Mouse (Mus musculus) induced T-regulatory cell, adult 2 months (primary cell): ENCODE measurements around the gene 1810046K07Rik.
A peak's percentile ranks its signal among the peaks of the same experiment; 100 is the strongest.

ENCODE experiments used
- DNase-seq: peaks from one replicate; pipeline ENCODE4 v3.0.0-alpha.2; 2012; ENCODE audit warnings: low read depth

1810046K07Rik gene

DNA sequence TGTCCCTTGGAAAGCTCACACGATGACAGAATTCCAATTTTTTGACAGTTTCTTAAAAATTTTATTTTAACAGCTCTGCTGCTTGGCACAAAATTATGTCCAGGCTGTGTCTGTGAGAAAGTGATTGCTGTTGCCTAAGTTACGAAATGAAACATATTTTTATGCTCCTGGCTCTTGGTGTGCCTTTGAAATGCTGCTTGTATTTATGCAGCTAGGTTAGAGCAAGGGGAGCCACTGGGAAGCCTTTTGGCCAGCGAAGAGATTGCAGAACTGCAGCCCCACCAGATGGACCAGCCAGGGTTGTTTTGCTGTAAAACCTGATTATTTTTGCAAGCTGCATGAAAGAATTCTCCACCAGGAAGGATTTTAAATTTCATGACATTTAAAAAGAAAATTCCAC is 23.6 kb downstream of the 1810046K07Rik start:
- DNase-seq, result no peak

DNA sequence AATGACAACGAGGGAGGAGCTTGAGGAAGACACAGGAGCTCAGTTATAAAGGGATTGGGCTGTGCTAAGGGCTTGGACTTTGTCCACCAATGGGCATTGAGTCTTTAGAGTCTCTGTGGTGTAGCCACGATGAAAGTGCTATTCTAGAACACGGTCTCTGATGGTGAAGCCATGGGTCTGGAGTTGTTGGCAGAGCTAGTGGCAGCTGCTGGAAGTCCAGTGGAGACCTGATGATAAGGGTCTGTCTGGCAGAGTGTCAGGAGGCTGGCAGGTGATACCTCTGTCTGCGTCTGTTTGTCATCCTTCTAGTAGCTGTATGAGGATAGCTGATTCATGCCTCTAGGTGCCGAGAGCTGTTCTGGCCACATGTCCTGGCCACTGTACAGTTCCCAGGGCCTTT is 24.7 kb downstream of the 1810046K07Rik start:
- DNase-seq, result no peak

DNA sequence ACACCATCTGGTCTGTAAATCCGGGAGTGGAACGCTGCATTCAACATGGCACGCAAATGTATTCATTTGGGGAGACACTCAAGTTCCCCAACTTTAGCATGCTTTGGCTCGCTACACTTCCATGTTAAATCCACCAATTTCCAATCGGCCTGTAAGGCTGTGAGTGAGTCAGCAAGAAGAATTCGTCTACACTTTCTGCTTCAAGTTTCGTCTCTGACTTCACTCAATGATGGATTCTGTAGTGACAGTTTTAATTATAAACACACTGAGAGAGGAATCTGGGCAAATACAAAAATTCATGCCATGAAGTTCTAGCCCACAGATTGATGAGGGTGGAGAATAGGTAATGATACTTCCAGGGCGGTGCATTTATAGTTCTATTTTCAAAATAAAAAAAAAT is 35.2 kb downstream of the 1810046K07Rik start:
- no peak for DNase-seq

DNA sequence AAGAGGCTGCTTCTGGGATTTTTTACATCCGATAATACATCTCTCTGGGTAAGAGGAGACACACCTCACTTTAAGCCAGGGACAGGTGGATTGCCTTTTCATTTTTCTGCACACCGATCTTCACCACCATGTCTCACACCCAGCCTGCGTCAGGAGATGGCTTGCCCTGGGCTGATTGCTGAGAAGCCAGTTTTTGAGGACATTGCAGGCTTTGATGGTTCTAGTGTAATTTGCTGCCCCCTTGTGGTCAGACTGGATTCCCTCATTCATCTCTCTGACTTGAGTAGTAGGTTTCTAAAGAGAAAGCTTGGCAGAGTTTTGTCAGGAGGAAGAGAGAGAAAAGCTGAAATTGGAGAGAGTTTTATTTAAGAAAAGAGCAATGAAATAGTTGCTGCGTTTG is 36.0 kb downstream of the 1810046K07Rik start:
- DNase-seq, result peak; percentile 84

DNA sequence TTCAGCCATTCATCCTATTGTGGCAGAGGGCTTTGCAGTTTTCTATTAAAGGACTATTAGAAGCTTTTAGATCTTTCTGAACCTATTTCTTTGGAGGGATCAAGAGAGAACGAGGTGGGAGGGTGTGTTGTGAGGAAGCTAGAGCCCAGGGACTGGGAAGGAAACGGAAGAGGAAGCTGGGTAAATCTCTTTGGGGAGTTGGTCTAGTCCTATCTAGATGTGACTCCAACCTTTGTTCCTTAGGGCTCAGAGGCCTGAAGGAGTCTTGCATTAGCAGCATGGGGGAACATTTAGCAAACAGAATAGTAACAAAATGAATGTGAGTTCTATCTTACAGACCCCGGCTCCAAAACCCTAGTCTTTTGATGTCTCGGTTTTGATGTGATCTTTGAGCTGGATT is 37.7 kb downstream of the 1810046K07Rik start:
- DNase-seq, result no peak

DNA sequence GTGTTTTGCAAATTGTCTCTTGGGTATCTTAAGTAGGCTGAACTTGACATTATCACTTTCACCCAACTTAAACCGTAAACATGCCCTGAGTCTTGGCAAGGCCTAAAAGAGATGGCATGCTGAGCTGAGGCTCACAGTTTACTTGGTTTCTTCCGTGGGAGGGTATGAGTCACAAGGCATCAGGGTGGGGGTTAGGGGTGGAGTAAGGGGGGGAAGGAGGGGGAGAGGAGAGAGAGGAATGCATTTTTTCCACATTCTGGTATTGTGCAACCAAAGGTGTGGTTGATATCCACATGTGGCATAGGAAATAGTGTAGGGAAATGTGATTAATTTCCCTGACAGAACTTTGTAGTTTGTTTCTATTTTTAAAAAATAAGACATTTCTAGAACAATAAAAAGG is 42.6 kb downstream of the 1810046K07Rik start:
- no peak for DNase-seq

DNA sequence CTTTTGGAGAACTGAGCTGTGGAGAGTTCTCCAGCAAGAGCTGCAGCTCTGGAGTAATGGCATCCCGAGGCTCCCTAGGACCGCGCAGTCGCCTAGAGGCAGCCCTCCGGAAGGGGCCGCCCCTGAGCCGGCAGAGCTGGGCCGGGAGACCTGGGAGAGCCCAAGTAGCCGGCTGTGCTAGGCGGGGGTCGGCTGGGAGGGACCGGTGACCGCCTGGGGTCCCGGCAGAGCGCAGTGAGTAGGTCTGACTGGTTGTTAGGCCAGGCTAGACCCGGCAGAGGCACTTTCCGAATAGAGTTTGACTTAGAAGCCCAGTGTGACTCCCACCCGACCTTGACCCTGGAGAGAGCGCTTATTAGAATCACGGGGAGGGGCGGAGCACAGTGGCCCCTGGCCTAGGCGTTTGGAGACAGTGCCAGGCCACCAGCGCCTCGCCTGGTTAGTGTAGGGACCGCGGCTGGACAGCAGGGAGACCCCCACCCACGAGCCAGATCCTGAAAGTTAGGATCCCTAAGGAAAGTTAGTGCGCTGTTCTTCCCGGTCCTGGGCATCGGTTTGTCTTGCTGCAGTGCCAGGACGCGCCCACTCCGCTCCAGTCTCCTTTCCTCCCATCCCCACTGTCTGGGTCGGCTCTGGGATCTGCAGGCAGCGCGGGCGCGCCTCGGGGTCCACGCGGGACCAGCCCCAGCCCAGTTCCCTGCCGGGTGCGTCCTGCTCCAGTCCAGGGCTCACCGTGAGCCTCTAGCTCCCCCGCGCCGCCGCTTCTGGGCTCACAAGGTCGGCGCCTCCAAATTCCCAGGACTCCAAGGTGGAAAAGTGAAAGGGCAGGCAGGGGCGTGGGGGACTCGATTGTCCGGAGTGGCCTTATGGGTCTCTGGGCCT is 50.0 kb downstream of the 1810046K07Rik start, which contains the start of gene Colca2:
Colca2 (minus strand) TSS at position 70 of the 882 bp plus-strand sequence.
- DNase-seq, result peak; percentile 12

DNA sequence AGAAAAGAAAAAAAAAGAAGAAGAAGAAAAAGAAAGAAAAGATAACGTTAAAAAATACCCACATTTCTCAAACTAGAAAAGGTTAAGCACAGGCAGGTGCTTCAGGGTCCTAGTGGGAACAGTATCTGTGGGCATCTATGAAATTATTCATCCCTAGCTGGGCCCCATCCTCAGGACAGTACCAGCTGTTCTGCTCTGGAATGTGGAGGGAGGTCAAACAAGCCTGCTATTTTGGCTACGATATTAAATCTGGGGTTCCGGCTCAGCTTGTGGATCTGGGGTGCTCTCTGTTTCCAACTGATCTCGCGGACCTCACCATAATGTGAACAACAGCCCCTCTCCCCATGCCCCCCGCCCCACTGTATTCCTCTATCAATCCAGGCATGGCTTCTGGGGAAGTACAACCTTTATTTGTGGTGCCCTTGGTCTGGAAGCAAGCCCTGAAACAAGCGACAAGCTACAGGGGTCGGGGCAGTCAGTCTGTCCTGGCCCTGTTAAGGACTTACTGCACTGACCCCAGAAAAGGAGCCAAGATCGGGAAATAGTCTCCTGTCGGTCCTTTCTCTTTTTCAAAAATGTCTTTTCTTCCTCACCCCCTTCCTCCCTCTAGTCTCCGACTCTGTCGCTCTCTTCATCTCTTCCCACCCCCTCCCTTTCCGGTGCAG is 50.8 kb downstream of the 1810046K07Rik start:
- no peak for DNase-seq

DNA sequence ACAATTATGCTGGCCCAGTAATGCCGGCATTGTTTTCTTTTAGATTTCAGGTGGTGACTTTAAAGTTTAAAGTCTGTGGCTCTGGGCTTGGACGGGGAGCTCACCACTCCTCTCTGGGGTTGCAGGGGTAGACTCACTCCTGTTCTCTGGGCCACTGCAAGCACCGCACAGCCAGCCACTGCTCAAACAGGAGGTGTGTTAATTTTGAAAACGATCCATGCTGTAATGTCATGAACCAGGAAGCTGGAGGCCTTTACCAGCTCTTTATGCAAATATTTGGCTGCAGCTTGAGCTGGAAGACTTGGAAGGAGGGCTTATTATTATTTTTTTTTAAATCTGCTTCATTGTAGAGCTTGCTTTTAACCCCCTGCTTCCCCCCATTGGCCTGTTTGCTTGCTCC is 54.0 kb downstream of the 1810046K07Rik start:
- no peak for DNase-seq

DNA sequence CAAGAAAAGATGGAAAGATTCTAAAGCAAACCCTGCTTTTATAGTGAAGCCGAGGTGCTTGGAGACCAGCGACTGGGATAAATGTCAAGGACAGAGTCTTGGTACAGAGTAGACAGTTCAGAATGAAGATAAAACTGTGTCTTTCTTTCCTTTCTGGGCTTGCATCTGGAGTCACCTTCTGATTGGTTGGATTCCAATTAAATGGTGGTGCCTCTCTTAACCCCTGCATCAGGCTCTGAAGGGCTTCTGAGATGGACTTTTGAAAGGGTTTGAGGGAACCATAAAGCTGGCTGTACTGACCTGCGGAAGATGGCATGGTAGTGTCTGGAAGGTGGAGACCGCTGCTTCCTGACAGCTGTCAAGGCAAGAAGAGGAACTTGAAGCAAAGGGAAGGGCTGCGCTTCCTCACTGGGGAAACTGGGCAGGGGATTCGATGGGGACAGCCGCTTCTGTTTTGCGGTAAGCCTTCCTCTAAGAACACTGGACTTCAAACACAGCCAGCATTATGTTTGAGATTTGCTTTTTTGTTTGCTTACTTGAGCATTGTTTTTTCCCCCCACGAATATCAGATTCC is 55.0 kb downstream of the 1810046K07Rik start:
- no peak for DNase-seq

DNA sequence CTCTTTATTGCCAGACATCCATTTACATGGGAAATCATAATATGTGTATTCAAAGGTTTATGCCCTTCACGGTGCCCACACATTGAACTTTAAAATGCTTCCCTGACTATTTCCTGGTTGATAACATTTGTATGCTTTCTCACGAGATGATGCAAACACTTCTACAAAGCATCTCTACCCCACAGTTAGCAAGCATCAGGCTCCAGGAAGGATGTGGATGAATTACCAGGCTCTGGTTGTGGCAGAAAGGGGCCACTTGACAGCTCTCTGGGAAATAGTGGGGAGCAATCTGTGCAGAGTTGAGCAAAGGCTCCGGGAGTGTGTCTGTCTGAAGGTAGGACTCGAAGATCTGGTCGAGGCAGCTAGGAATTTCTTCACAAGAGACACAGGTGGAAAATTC is 56.6 kb downstream of the 1810046K07Rik start:
- no peak for DNase-seq

DNA sequence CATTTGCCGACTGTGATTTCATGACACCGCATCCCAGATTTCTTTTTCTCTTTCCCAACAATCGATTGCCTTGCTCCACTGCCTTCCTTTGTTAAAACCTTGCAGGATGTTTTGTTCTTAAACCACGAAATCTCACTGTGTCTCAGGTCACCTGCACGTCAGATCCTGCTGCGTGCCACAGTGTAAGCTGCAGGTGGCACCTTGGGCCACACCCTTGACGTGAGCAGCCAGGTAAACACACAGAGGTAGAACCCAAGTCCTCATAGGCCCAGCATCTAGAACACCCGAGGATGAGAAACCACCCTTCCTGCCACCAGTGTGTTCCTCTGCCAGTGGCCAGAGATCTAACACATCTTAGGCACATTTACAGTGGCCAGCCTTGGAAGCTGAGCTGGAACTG is 57.6 kb downstream of the 1810046K07Rik start:
- no peak for DNase-seq

DNA sequence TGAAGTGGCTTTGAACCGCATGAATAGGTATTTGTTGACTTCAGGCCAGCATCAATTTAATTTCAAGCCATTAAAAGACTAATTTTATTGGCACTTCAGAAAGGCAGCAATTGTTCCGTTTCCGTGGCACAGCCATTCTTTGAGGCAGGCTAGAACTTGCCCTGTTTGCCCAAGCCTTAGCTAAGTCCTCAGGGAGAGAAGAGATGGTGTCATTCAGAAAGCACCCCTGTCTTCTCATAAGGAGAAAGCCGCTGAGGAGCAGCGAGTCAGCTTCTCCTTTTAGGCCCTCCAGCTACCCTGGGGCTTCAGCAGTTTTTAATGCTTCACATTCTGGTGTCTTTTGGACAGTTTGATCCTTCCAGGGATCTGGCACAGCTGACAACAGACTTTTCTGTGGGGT is 59.9 kb downstream of the 1810046K07Rik start:
- no peak for DNase-seq

DNA sequence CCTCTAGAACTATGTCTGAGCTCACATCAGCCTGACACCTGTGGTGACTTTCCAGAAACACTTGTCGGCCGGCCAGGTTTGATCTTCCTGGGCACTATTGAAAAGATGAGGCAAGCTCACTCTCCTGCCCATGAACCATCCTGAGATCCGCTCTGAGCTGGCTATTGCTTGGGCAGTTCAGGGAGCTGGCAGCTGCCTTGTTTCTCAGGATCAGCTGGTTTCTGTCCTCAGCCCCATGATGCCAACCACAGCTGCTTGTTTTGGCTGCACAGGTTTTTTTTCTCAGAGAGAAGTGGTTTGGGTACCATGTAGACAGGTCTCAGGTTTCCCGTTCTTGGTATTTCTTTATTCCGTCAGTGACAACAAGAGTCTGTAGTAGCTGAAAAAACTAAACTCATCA is 70.3 kb downstream of the 1810046K07Rik start:
- DNase-seq, result no peak

DNA sequence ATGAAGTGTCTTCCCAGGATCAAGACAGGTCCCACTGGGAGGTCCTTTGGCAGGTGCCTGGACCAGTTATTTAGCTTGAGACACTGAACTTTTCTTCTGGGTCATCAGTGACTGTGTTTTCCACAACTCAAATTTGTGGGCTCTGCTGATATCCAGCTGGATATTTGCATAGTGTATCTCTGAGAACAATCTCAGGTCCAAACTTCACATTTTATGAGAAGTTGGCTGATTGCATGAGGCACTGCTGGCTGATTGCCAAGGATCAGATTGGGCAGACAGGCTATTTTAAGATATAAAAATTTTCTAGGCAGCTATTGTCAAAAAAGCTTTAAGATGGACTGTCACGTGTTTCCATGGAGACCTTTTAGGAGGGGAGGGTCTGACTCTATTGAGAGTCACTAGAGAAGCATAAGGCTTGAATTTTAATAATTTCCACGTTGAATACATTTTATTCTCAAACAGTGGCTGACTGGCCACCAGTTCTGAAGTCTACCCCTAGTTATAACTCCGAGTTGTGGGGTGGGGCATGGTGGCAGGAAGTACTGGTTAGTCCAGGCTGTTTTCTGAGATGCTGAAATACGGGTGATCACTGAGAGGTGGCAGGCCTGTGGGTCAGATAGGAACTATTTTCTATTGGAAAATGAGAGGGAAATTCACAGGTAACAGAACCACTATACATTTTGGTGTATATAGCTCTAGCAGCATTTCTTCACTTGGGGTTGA is 71.8 kb downstream of the 1810046K07Rik start:
- DNase-seq, result no peak
